Mouse (Mus musculus) hindbrain, embryonic 16.5 days (tissue): ENCODE measurements at regions not wholly inside any gene's neighbourhood (a gene's known extent, or its start where the extent isn't known, plus 50 kb on each side); places are given as distances from the start of the nearest gene placed in this dataset.

Experiments used
- ATAC-seq: fragments of 200-750 bp; cut with Nextera tagmentation; 2 replicates; pipeline ENCODE4 v1.8.0; 2017; ENCODE audit warnings: moderate TSS enrichment, moderate library complexity
- H3K27ac ChIP-seq: fragments of 300-500 bp; sonication (generic); 2 replicates; pipeline ENCODE4 v1.5.1; 2014; ENCODE audit warnings: low read depth, mild to moderate bottlenecking, control low read depth, low read length, moderate library complexity
- H3K27me3 ChIP-seq: fragments of 300-500 bp; sonication (generic); replicated peaks from 2 replicates; pipeline ENCODE4 v1.6.1; 2014; ENCODE audit warnings: low read length; ENCODE audit not compliant: control insufficient read depth, insufficient read depth
- H3K36me3 ChIP-seq: fragments of 300-500 bp; sonication (generic); 2 replicates; pipeline ENCODE4 v1.6.1; 2014; ENCODE audit warnings: mild to moderate bottlenecking, low read length, moderate library complexity, mixed read lengths; ENCODE audit not compliant: control insufficient read depth, insufficient read depth
- H3K4me1 ChIP-seq: fragments of 300-500 bp; sonication (generic); 2 replicates; pipeline ENCODE4 v1.6.1; 2014; ENCODE audit warnings: low read depth, low read length; ENCODE audit not compliant: control insufficient read depth, insufficient read depth
- H3K4me2 ChIP-seq: fragments of 300-500 bp; sonication (generic); 2 replicates; pipeline ENCODE4 v1.6.1; 2014; ENCODE audit warnings: mild to moderate bottlenecking, low read length, control low read depth, moderate library complexity
- H3K4me3 ChIP-seq: fragments of 300-500 bp; sonication (generic); 2 replicates; pipeline ENCODE4 v1.5.1; 2014; ENCODE audit warnings: mild to moderate bottlenecking, low read length, control low read depth, moderate library complexity
- H3K9ac ChIP-seq: fragments of 300-500 bp; sonication (generic); 2 replicates; pipeline ENCODE4 v1.6.1; 2014; ENCODE audit warnings: low read depth, mild to moderate bottlenecking, control low read depth, low read length, moderate library complexity
- H3K9me3 ChIP-seq: fragments of 300-500 bp; sonication (generic); 2 replicates; pipeline ENCODE4 v1.6.1; 2014; ENCODE audit warnings: mild to moderate bottlenecking, low read length, moderate library complexity; ENCODE audit not compliant: control insufficient read depth
- WGBS: fragments of 180-500 bp; shearing (Covaris S2); extraction: QIAGEN DNeasy Blood & Tissue Kit; methylation state at CpG from one replicate; pipeline ENCODE4 v1.1.7; 2014; 5-methylcytosine and 5-hydroxymethylcytosine counted together

DNA sequence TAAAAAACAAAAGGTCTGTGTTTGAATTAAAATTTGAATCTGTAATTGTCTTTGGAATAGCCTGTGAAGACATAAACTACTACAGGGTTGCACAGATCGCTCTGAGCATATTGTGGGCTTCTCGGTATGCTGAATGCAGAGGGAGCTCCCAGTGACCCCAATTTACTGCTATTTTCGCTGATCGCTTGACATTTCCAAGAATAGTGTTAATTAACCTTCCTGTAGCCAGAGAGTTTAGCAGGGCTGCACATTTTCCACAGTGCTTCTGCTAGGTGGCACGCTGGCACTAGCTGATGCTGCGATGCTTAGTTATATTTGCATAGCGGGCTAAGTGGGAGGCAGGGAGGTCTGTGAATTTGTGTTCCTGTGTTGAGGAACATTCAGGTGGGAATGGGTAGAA, 164.8 kb upstream of the Stac start:
- Histone ChIP-seq H3K4me3 (no peak overlapping the region), H3K9me3 (no peaks in the 10 kb centered on the region), H3K36me3 (no peaks in the 10 kb centered on the region), H3K27ac (no peak overlapping the region; the same call in 1 of the 2 replicates), H3K4me2 (no peak overlapping the region), H3K27me3 (no peaks in the 10 kb centered on the region), H3K4me1 (no peaks in the 10 kb centered on the region), H3K9ac (no peak overlapping the region)
- 69% methylated on average over 7 of the region's 7 CpGs for WGBS
- ATAC-seq, result no peak

DNA sequence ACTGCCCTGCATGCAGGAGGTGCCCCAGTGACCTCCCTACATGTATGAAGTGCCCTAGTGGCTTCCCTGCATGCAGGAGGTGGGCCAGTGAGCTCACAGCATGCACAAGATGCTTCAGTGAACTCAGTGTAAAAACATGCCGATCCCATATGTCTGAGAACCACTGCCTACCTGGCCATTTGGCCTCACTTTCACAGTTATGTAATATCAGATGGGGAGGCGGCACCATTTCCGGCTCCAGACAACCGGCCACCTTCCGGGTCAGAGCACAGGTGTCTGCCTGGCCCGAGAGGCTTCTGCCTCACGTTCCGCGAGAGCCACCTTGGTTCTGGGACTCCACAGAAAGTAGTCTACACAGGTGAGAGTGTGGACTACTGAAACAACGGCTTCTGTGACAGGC, 156.2 kb upstream of the Stac start:
- H3K9me3 ChIP-seq, result no peaks in the 10 kb centered on the region
- no peaks in the 10 kb centered on the region for H3K4me1 ChIP-seq
- H3K27ac ChIP-seq, result no peak overlapping the region
- H3K27me3 ChIP-seq, result no peaks in the 10 kb centered on the region
- no peak for ATAC-seq
- H3K4me2 ChIP-seq, result no peak overlapping the region
- 93% methylated on average over 10 of the region's 10 CpGs for WGBS
- H3K4me3 ChIP-seq, result no peak overlapping the region
- no peak overlapping the region for H3K9ac ChIP-seq
- H3K36me3 ChIP-seq, result no peaks in the 10 kb centered on the region

DNA sequence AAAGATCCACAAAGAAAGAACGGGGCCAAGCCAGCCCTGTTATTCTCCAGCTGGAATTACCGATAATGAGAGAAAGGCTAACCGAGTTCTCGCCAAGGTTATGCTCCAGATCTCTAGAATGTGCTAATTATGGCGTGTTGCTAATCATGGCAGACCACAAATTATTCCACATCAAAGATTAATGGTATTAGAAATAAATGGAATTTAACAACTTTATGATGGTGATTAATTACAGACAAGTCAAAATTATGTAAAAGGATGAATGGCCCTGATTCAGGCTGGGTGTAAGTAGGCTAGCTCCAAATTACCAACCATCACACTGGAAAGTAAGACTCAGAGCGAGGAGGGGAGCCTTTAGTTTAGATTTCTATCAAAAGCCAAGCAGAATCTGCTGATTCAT, 151.0 kb upstream of the Stac start:
- Histone ChIP-seq H3K27me3 (no peaks in the 10 kb centered on the region), H3K36me3 (no peaks in the 10 kb centered on the region), H3K4me3 (no peak overlapping the region), H3K4me2 (no peak overlapping the region), H3K27ac (no peak overlapping the region), H3K9ac (no peak overlapping the region), H3K4me1 (no peaks in the 10 kb centered on the region; the same call in none of the 2 replicates), H3K9me3 (no peaks in the 10 kb centered on the region)
- no peak for ATAC-seq
- 84% methylated on average over 6 of the region's 6 CpGs for WGBS

DNA sequence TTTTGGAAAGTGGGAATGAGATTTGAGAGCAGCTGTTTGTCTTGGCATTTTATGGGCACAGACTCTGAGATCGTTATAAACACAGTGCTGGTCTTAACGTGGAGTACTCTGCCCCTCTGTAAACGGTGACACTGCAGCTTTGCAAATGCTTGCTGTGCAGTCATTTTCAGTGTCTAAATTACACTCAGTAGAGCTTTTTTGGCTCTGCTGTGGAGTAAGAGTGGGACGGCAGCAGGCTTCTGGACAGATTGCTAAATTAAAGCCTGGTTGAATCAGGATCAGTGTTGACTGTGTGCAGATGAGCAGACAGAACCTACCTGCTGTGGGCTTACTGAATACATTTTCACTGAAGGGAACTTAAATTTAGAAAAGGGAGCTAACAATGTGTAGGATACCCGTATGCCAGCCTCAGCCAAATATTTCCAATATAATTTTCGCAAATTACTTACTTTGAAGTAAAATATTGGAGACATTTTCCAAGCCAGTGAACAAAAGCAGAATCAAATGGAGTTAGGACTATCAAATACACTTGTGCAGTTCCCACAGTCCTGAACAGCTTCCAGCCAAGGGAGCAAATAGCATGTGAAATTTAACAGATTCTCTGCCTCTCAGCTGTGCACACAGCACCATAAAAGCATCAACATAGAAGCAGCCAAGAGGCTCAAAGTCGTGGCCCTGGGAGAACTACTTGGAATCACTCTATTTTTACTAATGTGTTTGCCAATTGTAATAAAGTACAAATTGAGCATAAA, 148.1 kb upstream of the Stac start:
- Histone ChIP-seq H3K36me3 (no peaks in the 10 kb centered on the region), H3K4me2 (no peak overlapping the region), H3K9ac (no peak overlapping the region), H3K9me3 (no peaks in the 10 kb centered on the region), H3K4me3 (no peak overlapping the region), H3K27ac (peak overlapping the region; percentile 26), H3K4me1 (no peaks in the 10 kb centered on the region; the same call in none of the 2 replicates), H3K27me3 (no peaks in the 10 kb centered on the region)
- ATAC-seq, result peak; percentile 69
- 60% methylated on average over 7 of the region's 7 CpGs for WGBS

DNA sequence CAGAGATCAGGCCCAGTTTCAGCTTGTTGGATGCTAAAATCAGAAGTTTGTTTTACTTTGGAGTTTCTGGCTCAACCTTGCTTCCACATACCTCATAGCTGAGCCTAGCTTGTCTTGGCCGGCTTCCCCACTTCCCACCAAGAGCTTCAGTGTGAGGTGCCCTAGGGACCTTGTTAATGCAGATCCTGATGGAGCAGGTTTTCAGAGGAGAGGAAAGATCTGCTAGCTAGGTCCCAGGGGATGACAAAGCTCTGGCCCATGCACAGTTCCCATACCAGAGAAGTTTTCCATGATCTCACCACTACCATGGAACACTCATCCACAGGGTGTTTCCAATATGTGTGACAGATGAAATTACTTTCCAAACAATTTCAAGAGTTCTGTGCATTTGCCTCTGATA, 131.9 kb upstream of the Stac start:
- WGBS, result 93% methylated on average over 1 of the region's 1 CpGs
- no peak overlapping the region for H3K9ac ChIP-seq
- H3K4me1 ChIP-seq, result no peaks in the 10 kb centered on the region
- no peak for ATAC-seq
- no peak overlapping the region for H3K4me3 ChIP-seq
- no peak overlapping the region for H3K4me2 ChIP-seq
- H3K27ac ChIP-seq, result no peak overlapping the region
- H3K27me3 ChIP-seq, result no peaks in the 10 kb centered on the region
- H3K9me3 ChIP-seq, result no peaks in the 10 kb centered on the region
- no peaks in the 10 kb centered on the region for H3K36me3 ChIP-seq

DNA sequence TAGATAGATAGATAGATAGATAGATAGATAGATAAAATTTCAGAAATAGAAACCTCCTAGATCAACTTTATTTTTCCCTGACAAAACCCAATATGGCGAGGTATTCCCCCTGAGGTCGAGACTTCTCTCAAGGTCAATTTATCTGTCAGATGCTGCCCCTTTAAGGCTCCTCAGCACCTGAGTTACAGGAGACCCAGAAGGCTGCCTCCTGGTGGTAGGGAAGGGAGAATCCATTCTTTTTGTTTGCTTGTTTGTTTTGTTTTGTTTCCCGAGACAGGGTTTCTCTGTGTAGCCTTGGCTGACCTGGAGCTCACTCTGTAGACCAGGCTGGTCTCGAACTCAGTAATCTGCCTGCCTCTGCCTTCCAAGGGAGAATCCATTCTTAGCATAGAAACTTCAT, 127.3 kb upstream of the Stac start:
- Histone ChIP-seq H3K27me3 (no peaks in the 10 kb centered on the region), H3K4me2 (no peak overlapping the region), H3K9ac (no peak overlapping the region), H3K36me3 (no peaks in the 10 kb centered on the region), H3K4me3 (no peak overlapping the region), H3K27ac (no peak overlapping the region), H3K9me3 (no peaks in the 10 kb centered on the region), H3K4me1 (no peaks in the 10 kb centered on the region)
- ATAC-seq, result no peak
- 72% methylated on average over 4 of the region's 4 CpGs for WGBS

DNA sequence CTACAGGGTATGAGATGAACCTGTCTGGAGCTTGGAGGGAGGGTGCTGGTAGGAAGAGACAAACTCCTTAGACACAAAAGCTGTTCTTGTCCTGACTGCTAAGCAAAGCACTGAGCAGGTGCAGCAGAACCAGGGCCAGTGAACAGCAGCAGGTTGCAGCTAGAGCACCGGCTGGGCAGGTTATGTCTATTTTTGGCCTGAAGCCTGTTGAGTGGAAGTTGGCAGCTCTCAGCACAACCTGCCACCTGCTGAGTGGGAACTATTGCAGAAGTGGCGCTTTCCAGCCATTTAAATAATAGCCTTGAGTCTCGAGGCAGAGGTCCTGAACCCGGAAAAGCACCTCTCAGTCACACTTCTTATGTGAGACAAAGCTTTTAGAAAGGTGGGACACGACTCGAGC, 114.8 kb upstream of the Stac start:
- Histone ChIP-seq H3K4me2 (no peak overlapping the region), H3K27me3 (no peaks in the 10 kb centered on the region), H3K4me1 (no peaks in the 10 kb centered on the region), H3K36me3 (no peaks in the 10 kb centered on the region), H3K4me3 (no peak overlapping the region), H3K9me3 (no peaks in the 10 kb centered on the region), H3K27ac (no peak overlapping the region), H3K9ac (no peak overlapping the region)
- WGBS, result 66% methylated on average over 6 of the region's 6 CpGs
- ATAC-seq, result no peak

DNA sequence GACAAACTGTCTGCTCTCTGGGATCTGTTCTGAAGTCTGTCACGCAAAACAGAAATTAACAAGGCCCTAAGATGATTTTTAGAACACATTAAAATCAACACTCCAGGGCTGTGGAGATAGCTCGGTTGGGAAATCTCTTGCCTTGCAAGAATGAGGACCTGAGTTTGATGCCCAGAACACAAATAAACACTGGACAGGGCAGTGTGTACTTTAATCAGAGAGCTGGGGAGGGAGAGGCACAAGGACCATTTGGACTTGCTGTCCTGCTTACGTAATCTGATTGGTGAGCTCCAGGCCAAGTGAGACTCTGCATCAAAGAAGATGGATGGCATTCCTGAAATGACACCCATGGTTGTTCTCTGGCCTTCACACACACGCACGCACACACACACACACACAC, 111.2 kb upstream of the Stac start:
- Histone ChIP-seq H3K4me1 (no peaks in the 10 kb centered on the region), H3K4me3 (no peak overlapping the region), H3K27ac (no peak overlapping the region), H3K9me3 (no peaks in the 10 kb centered on the region), H3K36me3 (no peaks in the 10 kb centered on the region), H3K27me3 (no peaks in the 10 kb centered on the region), H3K9ac (no peak overlapping the region), H3K4me2 (no peak overlapping the region)
- no peak for ATAC-seq
- 81% methylated on average over 5 of the region's 5 CpGs for WGBS

DNA sequence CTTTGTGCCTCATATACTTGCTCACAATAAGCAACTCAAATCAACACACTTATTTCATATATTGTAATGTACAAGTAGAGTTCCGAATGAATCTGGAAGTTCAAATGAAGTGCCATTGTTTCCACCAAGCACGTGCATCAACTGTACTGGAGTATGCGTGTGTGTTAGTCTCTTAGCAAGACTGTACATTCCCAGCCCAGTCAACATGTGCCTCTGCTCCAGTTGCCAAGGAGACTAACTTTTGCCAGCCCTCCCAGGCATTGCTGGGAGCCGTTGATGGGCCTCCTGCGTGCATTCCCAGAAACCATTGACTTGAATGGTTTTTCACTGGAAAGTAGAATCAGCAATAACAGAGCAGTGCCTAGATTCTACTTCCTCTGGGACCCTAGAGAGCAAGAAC, 110.7 kb upstream of the Stac start:
- Histone ChIP-seq H3K9ac (no peak overlapping the region), H3K27ac (no peak overlapping the region), H3K4me1 (no peaks in the 10 kb centered on the region), H3K4me3 (no peak overlapping the region), H3K4me2 (no peak overlapping the region), H3K36me3 (no peaks in the 10 kb centered on the region), H3K9me3 (no peaks in the 10 kb centered on the region), H3K27me3 (no peaks in the 10 kb centered on the region)
- ATAC-seq, result no peak; the same call in 1 of the 2 replicates
- WGBS, result 66% methylated on average over 5 of the region's 5 CpGs

DNA sequence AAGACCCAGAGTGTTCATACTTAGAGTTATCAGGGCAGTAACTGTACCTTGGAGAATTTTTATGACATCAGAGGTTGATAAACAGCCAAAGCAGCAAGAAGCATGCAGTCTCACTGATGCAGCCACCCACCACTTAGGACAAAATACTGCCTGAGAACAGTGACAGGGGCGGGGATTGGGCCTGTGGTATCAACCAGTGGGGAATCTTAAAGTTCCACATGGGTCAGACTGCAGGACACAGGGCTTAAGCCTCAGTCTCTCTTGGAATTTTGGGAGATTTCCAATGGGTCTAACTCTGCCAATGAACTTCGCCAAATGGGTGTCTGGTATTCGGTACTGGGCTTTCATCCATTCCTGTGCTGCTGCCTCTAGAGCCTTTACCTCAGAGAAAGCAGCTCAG, 88.8 kb upstream of the Stac start:
- no peak overlapping the region for H3K27ac ChIP-seq
- no peak overlapping the region for H3K4me3 ChIP-seq
- no peak overlapping the region for H3K4me2 ChIP-seq
- no peaks in the 10 kb centered on the region for H3K4me1 ChIP-seq
- H3K9me3 ChIP-seq, result no peaks in the 10 kb centered on the region
- 70% methylated on average over 3 of the region's 3 CpGs for WGBS
- no peaks in the 10 kb centered on the region for H3K27me3 ChIP-seq
- no peak overlapping the region for H3K9ac ChIP-seq
- H3K36me3 ChIP-seq, result no peaks in the 10 kb centered on the region
- ATAC-seq, result no peak
